Mouse (Mus musculus) neural tube, embryonic 11.5 days (tissue): ENCODE measurements at regions not wholly inside any gene's neighbourhood (a gene's known extent, or its start where the extent isn't known, plus 50 kb on each side); places are given as distances from the start of the nearest gene placed in this dataset.

Source experiments
- ATAC-seq: fragments of 200-750 bp; cut with Nextera tagmentation; 2 replicates; pipeline ENCODE4 v1.8.0; 2017; ENCODE audit warnings: moderate number of reproducible peaks, mild to moderate bottlenecking, moderate TSS enrichment, moderate library complexity; ENCODE audit not compliant: insufficient read depth, low FRiP score, low TSS enrichment
- DNase-seq: peaks from one replicate; pipeline ENCODE4 v3.0.0-alpha.2; 2015; ENCODE audit warnings: low spot score
- H3K27ac ChIP-seq: fragments of 300-500 bp; sonication (generic); 2 replicates; pipeline ENCODE4 v1.5.1; 2014; ENCODE audit warnings: low read depth, mild to moderate bottlenecking, low read length
- H3K27me3 ChIP-seq: fragments of 300-500 bp; sonication (generic); 2 replicates; pipeline ENCODE4 v1.6.1; 2014; ENCODE audit warnings: mild to moderate bottlenecking, low read length, mixed read lengths; ENCODE audit not compliant: control insufficient read depth, insufficient read depth
- H3K36me3 ChIP-seq: fragments of 300-500 bp; sonication (generic); 2 replicates; pipeline ENCODE4 v1.6.1; 2014; ENCODE audit warnings: mild to moderate bottlenecking, low read length, moderate library complexity, mixed read lengths; ENCODE audit not compliant: control insufficient read depth, insufficient read depth
- H3K4me1 ChIP-seq: fragments of 300-500 bp; sonication (generic); 2 replicates; pipeline ENCODE4 v1.6.1; 2014; ENCODE audit warnings: low read length, mixed read lengths; ENCODE audit not compliant: control insufficient read depth, insufficient read depth
- H3K4me2 ChIP-seq: fragments of 300-500 bp; sonication (generic); 2 replicates; pipeline ENCODE4 v1.6.1; 2014; ENCODE audit warnings: low read depth, mild to moderate bottlenecking, moderate library complexity
- H3K4me3 ChIP-seq: fragments of 300-500 bp; sonication (generic); 2 replicates; pipeline ENCODE4 v1.5.1; 2014; ENCODE audit warnings: low read depth, low read length
- H3K9ac ChIP-seq: fragments of 300-500 bp; sonication (generic); 2 replicates; pipeline ENCODE4 v1.6.1; 2014; ENCODE audit warnings: mild to moderate bottlenecking, low read length
- H3K9me3 ChIP-seq: fragments of 300-500 bp; sonication (generic); 2 replicates; pipeline ENCODE4 v1.6.1; 2016; ENCODE audit warnings: low read length; ENCODE audit not compliant: control insufficient read depth
- WGBS: fragments of 180-500 bp; shearing (Covaris S2); extraction: QIAGEN DNeasy Blood & Tissue Kit; methylation state at CpG from one replicate; pipeline ENCODE4 v1.1.7; 2014; 5-methylcytosine and 5-hydroxymethylcytosine counted together

GRCm38 (mm10) chr13:119339016-119339415 lies 89.4 kb upstream of the Paip1 start:
- Histone ChIP-seq H3K36me3 (no peaks in the 10 kb centered on the region), H3K4me1 (no peaks in the 10 kb centered on the region), H3K4me2 (no peak overlapping the region), H3K9ac (no peak overlapping the region), H3K9me3 (no peaks in the 10 kb centered on the region), H3K27me3 (no peaks in the 10 kb centered on the region), H3K4me3 (no peak overlapping the region), H3K27ac (no peak overlapping the region)
- ATAC-seq (no peak), DNase-seq (no peak)
- WGBS: 83% methylated on average over 5 of the region's 5 CpGs

GRCm38 (mm10) chr13:119339762-119340161 lies 88.6 kb upstream of the Paip1 start:
- H3K36me3 ChIP-seq: no peaks in the 10 kb centered on the region
- H3K9ac ChIP-seq: no peak overlapping the region
- H3K4me1 ChIP-seq: no peaks in the 10 kb centered on the region
- H3K4me3 ChIP-seq: no peak overlapping the region
- H3K27me3 ChIP-seq: no peaks in the 10 kb centered on the region
- DNase-seq (no peak), ATAC-seq (no peak)
- H3K9me3 ChIP-seq: no peaks in the 10 kb centered on the region
- 94% methylated on average over 11 of the region's 11 CpGs for WGBS
- no peak overlapping the region for H3K4me2 ChIP-seq
- no peak overlapping the region for H3K27ac ChIP-seq

- ATAC-seq: no peak
- peak; percentile 51 for DNase-seq
- H3K27ac ChIP-seq: no peak overlapping the region
- H3K4me2 ChIP-seq: no peak overlapping the region
- no peaks in the 10 kb centered on the region for H3K27me3 ChIP-seq
- no peak overlapping the region for H3K4me3 ChIP-seq
- no peaks in the 10 kb centered on the region for H3K4me1 ChIP-seq
- H3K9me3 ChIP-seq: no peaks in the 10 kb centered on the region
- no peak overlapping the region for H3K9ac ChIP-seq
- no peaks in the 10 kb centered on the region for H3K36me3 ChIP-seq
- 34% methylated on average over 2 of the region's 2 CpGs for WGBS
These were observed 86.6 kb upstream of the Paip1 start for GRCm38 (mm10) chr13:119341833-119342232.

- 96% methylated on average over 7 of the region's 7 CpGs for WGBS
These were observed 85.6 kb upstream of the Paip1 start for GRCm38 (mm10) chr13:119342761-119343160.

GRCm38 (mm10) chr13:119347988-119348387 lies 80.4 kb upstream of the Paip1 start:
- WGBS: 100% methylated on average over 3 of the region's 3 CpGs
- Histone ChIP-seq H3K4me2 (no peak overlapping the region), H3K27ac (no peak overlapping the region), H3K9me3 (no peaks in the 10 kb centered on the region), H3K27me3 (no peaks in the 10 kb centered on the region), H3K36me3 (no peaks in the 10 kb centered on the region), H3K4me1 (no peaks in the 10 kb centered on the region), H3K9ac (no peak overlapping the region), H3K4me3 (no peak overlapping the region)
- no peak for ATAC-seq
- DNase-seq: no peak

More at GRCm38 (mm10) chr13:119342761-119343160, 85.6 kb upstream of the Paip1 start:
- Histone ChIP-seq H3K27me3 (no peaks in the 10 kb centered on the region), H3K9ac (no peak overlapping the region), H3K4me1 (no peaks in the 10 kb centered on the region), H3K4me3 (no peak overlapping the region), H3K4me2 (no peak overlapping the region), H3K36me3 (no peaks in the 10 kb centered on the region), H3K27ac (no peak overlapping the region), H3K9me3 (no peaks in the 10 kb centered on the region)
- ATAC-seq: no peak
- DNase-seq: no peak

- H3K27ac ChIP-seq: no peak overlapping the region
- H3K27me3 ChIP-seq: no peaks in the 10 kb centered on the region
- H3K36me3 ChIP-seq: no peaks in the 10 kb centered on the region
- ATAC-seq (peak; percentile 77; the same call in 1 of the 2 replicates), DNase-seq (peak; percentile 42)
- H3K4me3 ChIP-seq: no peak overlapping the region
- H3K4me2 ChIP-seq: no peak overlapping the region
- H3K9me3 ChIP-seq: no peaks in the 10 kb centered on the region
- 49% methylated on average over 13 of the region's 13 CpGs for WGBS
- H3K9ac ChIP-seq: no peak overlapping the region
- H3K4me1 ChIP-seq: no peaks in the 10 kb centered on the region
These were observed 77.1 kb upstream of the Paip1 start for GRCm38 (mm10) chr13:119351346-119351745.

- Histone ChIP-seq H3K9ac (no peak overlapping the region), H3K9me3 (no peaks in the 10 kb centered on the region), H3K27ac (no peak overlapping the region), H3K4me3 (no peak overlapping the region), H3K27me3 (no peaks in the 10 kb centered on the region), H3K4me2 (no peak overlapping the region), H3K4me1 (no peaks in the 10 kb centered on the region), H3K36me3 (peaks cover 8% of the 10 kb centered on the region; the same call in 1 of the 2 replicates)
- 82% methylated on average over 3 of the region's 3 CpGs for WGBS
- DNase-seq: no peak
- no peak for ATAC-seq
These were observed 69.7 kb upstream of the Paip1 start for GRCm38 (mm10) chr13:119358696-119359095.

GRCm38 (mm10) chr13:119363379-119363778 lies 65.0 kb upstream of the Paip1 start:
- H3K36me3 ChIP-seq: no peaks in the 10 kb centered on the region
- no peak overlapping the region for H3K4me3 ChIP-seq
- H3K9ac ChIP-seq: no peak overlapping the region
- peak; percentile 19 for DNase-seq
- 71% methylated on average over 3 of the region's 3 CpGs for WGBS
- ATAC-seq: no peak
- H3K4me2 ChIP-seq: no peak overlapping the region
- no peaks in the 10 kb centered on the region for H3K27me3 ChIP-seq
- no peaks in the 10 kb centered on the region for H3K9me3 ChIP-seq
- H3K27ac ChIP-seq: no peak overlapping the region
- no peaks in the 10 kb centered on the region for H3K4me1 ChIP-seq

- Histone ChIP-seq H3K36me3 (no peaks in the 10 kb centered on the region), H3K4me3 (no peak overlapping the region), H3K27me3 (no peaks in the 10 kb centered on the region), H3K9me3 (no peaks in the 10 kb centered on the region), H3K9ac (no peak overlapping the region), H3K4me2 (no peak overlapping the region), H3K27ac (no peak overlapping the region), H3K4me1 (no peaks in the 10 kb centered on the region)
- WGBS: 91% methylated on average over 5 of the region's 5 CpGs
- DNase-seq (no peak), ATAC-seq (no peak)
These were observed 64.2 kb upstream of the Paip1 start for GRCm38 (mm10) chr13:119364160-119364559.
